Mouse (Mus musculus) A20 (cell line): Measurements from ENCODE around the gene Bet1.

Source experiments
- DNase-seq: peaks from one replicate; pipeline ENCODE4 v3.0.0-alpha.2; 2011; ENCODE audit warnings: low read depth, low spot score

The Bet1 gene

DNA sequence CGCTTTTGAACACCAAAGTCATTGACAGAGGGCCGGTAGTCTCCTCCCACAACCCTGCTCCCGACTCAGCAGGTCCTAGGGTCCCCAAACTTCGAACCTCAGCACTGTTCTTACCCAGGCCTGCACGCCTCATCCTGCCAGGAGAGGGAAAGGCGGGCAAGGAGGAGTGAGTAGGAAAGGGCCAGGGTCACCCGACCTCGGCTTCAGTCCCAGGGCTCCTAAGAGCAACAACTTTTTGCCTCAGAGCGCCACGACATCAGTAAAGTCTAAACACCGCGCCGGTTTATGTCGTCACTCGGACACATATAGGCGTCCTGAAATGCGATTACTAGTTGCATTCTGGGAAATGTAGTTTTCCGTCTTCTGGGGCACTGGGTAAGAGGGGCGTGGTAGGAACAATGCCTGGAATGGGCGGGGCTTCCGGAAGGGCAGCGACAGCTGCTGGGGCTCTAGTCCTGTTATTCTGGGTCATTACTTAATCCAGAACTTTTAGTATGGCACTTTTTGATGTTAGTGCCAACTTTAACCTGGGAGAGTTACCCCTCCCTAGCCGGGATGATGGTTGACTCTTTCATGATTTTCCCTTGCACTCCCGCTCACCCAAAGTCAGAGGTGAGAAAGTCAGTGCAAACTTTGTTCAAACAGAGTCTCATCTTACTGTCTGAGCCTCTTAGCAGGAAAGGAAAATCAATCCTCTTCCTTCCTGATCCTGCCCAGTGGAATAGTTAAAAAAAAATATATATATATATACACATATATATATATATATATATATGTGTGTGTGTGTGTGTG lies at the start of gene Bet1:
Gene Bet1, minus strand, starts transcription at position 310 of the 792 bp plus-strand sequence.
- peak; percentile 93 for DNase-seq

DNA sequence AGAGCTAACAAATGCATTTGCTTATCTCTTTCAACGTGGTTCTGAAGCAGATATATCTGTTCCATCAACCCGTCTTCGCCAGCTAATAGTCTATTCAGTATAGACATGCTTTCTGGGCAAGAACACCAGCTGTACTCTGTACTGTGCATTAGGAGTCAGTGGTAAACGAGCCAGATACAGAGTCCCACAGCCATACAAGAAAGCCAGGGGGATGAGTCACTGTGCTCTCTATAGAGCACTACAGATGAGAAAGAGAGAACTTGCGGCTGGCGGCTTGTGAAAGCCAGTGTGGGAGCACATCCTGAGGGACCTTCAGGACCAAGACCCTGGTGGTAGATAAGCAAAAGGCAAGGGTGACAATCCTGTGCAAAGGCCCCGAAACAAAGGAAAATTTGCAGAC lies 45.5 kb upstream of the Bet1 start:
- no peak for DNase-seq

DNA sequence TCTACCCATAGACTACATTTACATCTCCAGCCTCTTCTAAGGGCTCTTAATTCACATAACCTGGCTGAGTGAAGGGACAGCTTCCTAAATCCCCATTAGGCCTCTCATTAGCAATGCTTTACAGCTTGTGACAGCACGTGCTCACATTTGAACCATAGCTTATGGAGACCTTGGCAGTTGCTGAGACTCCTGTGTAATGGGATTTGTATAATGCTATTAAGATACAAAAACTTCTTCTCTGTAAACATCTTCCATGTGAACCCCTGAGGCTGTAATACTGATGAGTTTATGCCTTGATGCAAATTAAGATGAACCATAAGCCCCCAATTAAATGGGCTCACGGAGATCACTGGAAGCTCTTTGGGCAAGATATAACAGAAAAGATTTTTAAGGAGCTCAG lies 44.4 kb upstream of the Bet1 start:
- no peak for DNase-seq

DNA sequence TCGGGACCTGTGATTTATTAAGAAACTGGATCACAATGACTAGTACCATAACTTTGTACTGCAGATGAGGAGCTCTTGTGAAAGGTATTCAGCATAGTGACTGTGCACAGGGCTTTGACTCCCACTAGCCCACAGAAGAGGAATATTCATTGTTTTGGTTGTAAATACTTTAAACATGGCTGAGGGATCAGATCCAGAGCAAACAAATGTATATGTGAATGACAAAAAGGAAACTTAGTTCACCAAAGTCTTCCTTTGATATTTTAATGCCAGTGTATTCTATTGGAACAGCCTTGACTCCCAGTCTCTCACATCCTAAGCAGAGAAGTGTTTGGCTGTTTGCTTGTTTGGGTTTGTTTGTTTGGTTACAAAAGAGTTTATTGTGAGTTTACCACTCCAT lies 31.8 kb upstream of the Bet1 start:
- DNase-seq = no peak

DNA sequence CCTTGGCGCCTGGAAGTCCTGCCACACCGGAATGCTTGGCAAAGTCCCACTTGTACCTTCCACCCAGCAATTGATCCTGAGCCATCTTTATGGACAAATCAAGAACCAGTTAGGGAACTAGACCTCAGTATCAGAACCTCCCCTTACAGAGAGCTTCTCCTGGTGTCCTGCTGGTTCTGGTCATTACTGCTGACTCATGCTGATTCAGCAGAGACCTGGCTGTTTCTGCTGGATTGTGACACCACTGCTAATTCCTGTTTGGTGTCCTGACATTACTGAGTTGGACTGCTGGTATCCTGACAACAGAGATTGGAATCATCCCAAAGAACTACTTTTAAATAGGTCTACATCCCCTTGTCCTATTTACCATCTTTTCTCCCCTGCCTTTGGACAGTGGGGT lies 3.7 kb upstream of the Bet1 start:
- no peak for DNase-seq

DNA sequence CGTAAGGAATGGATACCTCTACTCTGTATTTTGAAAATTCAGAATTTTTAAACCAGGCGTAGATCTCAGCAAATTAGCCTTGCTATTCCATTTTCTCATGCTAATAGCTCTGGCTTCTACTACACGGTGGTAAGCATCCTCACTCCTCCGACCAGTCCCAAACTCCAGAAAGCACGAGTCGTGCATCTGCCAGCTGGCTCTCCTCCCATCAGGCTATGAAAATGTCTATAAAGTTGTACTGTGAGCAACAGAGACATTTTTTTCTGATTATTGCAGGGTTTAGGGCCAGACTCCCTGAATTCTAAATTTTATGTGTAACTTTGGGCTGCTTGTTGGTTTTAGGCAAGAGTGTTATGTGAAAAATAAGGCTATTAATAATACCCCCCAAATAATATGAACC lies 14.5 kb downstream of the Bet1 start:
- no peak for DNase-seq

DNA sequence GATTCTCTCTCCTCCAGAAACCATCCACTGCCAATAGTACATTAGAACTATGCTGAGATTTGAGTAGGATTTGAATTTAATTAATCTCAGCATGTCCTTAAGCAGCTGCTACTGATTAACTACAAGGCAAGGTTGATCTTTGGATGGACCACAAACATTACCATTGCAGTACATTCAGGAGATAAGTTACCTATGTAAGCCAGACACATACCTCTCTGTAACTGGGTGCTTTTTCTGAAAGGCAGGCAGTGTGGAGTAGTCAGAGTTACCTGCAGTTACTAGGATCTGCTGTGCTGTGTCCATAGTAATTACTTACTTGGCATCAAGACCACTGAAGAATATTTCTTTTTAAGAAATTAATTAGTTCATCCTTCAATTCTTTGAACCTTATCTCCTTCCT lies 17.1 kb downstream of the Bet1 start:
- no peak for DNase-seq

DNA sequence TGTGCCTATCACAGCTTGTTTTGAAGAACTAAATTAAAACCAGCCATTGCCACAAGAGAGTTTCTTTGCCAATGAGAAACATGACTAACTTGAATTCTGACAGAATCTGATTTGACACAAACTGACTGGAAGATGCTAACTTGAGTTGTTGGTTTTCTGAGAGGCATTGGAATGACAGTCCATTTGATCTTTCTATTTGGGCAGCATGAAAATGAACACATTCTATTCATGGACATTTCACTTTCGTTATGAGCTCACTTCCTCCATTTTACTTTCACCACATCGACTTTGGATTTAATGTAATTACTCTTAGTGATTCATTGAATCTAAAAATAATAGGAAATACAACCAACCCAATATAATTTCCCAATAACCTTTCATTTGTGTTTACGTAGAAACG lies 32.4 kb downstream of the Bet1 start:
- DNase-seq = peak; percentile 62

DNA sequence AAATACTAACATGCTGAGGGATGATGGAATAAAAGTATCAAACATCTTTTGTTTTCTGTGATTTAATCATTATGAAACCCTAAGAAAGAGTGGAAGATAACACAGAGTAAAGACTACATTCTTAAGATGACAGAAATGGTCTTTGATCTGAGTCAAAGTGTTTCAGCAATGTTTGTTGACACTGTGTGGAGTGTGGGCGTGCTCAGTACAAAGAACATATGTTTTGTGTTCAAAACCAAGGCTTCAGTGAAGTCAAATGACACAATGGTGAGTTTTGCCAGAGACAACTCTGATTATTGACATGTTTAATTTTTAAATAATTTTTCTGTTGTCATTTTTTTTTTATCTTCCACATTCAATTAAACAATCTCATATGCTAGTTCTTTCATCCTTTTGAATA lies 33.9 kb downstream of the Bet1 start:
- DNase-seq = no peak

DNA sequence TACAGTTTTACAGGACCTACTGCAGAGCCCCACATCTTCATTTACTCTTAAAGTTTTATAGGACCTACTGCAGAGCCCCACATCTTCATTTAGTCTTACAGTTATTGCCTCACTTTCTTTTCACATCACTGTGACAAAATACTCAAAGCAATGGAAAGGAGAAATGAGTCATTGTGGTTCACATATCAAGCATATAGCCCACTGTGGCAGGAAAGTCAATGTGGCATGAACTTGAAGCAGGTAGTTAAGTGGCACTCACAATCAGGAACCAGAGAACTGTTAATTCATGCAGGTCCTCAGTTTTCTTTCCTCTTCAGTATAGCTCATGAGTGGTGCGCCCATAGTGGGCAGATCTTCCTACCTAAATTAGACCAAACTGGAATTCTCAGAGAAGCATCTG lies 39.6 kb downstream of the Bet1 start:
- DNase-seq = no peak

DNA sequence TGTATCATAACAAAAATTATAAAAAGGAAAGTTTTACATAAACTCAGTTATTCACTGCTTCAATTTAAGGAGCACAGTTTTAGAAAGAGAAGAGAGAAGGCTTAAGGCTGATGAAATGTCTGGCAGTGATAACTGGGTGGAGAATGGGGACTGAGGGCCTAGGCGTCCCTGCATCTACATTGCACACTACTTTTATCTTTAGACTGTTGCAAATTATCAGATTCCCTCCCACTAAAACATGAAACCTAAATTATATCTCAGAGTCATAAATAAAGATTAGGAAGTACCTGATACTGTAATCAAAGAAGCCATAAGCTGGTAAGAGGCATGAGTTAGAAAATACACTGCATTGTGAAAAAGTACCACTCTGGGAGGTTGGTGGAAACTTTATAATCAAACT lies 45.0 kb downstream of the Bet1 start:
- no peak for DNase-seq

DNA sequence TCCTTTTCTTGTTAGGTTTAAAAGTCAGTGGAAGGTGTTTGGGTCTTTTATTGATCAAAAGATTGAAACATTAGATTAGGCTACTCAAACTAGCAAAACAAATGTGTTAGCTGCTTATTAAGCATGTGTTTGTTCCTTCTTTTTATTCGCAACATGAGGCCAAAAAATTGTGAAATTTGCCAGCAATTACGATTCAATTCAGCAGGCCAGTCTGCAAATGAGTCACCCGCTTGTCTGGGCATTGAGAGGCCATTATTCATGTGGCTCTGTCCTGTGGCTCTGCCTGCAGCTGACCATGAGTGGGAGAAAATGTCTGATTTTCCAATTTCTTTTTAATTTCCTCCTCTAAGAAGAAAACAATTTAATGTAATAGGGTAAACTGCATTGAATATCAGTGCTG lies 55.8 kb downstream of the Bet1 start:
- DNase-seq = no peak
